Mouse (Mus musculus) spleen, postnatal 10 days (tissue): Measurements from ENCODE around the gene Atrnl1.

Experiments used
- DNase-seq, 2 experiments: peaks; one replicate each; pipeline ENCODE4 v3.0.0; 2021 to 2022; ENCODE audit warnings: low spot score in 2 of 2

Gene Atrnl1

DNA sequence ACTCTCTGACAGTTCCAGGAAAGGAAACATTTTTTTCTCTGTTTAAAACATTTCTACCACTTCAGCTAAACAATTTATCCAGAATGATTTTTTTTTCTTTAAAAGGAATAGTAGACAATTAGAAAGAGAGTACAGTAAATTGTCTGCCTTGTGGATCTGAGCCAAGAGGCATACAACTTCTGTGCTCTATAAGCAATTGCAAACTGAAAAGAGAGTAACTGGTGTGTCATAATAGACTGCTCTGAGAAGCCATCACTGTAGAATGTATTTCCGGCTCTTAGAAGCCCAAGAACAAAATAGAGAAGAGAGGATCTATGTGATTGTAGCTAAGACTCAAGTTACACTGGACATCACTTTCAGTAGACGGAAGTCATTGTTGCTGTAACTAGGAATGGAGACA lies 458.1 kb downstream of the Atrnl1 start:
- DNase-seq = no peak

DNA sequence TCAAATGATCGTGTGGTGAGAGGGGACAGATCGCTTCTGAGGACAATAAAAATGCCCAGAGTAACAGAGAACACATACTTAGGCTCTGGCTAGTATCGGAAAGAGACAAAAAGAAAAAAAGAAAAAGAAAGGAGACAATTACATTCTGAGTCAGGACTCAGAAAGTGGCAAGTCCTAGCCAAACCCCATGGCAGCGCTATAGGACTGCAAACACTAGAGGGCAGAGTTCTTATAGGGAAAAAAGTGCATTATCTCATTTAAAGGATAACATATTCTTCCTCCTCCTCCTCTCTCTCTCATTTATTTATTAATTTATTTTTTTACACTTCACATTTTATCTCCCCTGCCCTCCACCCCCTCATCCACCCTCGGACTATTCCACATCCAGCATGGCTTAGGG lies 461.6 kb downstream of the Atrnl1 start:
- DNase-seq = no peak

DNA sequence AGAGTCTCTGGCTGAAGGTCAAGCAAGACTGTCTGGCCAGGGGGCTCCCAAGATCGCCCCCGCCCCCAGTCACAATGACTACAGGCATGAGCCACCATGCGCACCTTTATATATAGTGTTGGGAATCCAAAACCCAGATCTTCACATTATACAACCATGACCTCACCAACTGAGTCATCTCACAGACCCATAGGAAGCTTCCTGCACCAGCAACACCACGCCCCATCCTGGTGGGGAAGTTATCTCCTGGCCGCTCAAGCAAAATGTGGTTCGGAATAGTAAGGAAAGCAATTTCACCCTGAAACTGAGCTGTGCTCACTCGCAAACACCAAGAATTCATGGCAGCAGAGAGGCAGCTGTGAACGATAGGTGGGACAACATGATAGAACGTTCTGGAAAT lies 462.0 kb downstream of the Atrnl1 start:
- no peak for DNase-seq

DNA sequence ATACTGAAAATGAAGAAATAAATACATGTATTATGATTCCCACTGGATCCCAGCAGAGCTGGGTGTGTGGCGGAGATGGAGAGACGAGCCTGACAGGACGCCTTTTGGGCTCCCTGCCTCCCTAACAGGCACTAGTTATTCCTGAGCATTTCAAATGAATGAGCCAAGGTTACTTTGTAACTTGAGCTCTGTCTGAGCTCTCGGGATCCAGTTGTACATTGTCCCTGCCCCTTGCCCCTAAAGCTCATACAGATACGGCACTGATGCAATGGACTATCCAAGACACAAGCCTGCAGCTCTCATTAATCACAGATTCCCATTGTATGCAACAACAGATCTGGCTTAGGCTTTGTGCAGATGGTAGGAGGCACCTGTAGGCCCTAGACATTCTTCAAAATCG lies 464.4 kb downstream of the Atrnl1 start:
- no peak for DNase-seq

DNA sequence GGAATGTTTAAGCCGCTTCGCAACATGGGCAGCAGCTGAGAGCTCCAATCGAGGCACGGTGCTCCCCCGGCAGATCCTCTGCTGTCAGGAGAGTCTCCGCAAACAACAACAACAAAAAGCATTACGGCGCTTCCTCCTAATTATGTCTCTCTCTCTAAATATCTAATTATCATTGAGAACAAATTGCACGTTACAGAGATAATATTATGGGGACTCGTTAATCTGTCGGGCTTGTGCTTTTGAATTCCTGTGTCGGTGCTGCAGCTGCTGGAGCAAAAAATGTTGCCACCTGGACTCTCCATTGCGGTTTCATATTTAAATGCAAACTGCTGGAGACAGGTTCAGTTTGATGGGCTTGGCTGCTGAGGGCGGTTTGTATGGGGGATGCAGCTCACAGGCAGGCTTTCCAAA lies 466.1 kb downstream of the Atrnl1 start:
- no peak for DNase-seq

DNA sequence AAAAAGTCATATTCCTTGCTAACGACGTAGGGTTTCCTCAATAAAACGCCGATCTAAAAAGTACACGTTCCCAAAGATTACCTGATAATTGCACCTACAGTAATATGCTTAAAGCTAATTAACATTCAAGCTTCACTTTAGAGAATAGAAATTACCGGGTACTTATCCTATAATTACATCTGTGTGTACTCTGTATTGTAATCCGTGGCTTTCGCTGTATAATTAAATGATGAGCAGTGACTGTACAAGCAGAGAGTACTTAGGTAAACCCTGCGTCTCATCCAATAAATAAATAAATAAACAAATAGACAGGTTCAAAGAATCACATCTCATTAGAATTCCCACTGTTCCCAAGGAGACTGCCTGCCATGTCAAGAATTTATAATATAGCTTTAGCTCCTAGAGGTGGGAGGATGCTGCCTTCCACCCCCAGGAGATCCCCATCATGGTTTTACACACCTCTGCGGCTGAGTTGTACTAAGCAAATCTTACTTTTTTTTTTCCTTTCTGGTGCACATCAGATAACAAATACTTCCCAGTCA lies 466.8 kb downstream of the Atrnl1 start:
- DNase-seq = no peak

DNA sequence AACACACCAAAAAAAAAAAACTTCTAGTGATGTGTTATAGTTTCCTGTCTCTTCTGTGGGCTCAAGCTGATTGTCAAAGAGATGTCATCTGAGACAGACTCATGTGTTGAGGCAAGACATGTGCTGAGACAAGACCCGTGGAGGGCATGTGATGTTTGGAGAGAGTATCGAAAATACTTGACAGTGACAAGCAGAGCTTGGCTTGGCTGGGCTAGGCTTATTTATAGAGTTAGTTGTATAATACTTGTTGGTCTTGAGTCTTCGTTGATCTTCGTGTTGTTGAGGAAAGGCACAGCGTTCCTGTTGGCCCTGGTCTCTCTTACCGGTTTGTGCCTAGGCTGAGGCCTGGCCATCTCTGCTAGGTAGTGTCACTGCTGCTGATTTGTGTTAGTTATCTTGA lies 469.3 kb downstream of the Atrnl1 start:
- no peak for DNase-seq

DNA sequence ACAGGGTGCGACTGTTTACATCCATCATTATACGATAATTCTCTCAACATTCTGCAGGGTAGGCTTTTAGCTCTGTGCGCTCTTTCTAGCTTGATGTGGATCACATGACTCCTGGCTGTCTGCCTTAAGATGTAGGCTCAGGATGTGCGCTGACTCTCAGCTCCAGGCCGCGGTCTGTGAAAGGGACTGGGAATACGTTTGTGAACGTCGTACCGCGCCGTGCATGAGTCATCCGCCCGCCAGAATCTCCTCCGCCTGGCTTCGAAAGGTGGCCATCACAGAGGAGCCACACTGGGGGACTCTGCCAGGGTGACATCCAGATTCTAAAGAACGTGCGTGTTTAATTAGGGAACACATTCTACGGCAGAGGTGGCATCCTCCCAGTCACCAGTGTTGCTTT lies 471.9 kb downstream of the Atrnl1 start:
- no peak for DNase-seq

DNA sequence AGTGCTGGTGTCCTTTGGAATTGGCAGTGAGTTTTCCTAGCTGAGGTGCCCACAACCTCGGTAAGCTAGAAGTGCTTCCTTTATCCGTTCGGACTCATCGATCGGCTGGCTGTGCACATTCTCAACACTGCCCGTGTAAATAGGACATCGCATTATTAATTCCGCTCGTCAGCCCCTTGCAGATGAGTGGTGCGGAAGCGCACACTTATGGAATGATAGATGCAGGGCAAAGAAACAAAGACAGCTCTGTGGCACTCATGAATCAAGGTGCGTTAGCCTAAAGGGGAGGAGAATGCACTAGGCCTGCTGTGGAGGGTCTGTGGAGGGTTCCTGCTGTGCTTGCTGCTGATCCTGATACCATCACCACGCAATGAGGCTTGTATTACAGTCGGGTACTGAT lies 474.0 kb downstream of the Atrnl1 start:
- DNase-seq = no peak

DNA sequence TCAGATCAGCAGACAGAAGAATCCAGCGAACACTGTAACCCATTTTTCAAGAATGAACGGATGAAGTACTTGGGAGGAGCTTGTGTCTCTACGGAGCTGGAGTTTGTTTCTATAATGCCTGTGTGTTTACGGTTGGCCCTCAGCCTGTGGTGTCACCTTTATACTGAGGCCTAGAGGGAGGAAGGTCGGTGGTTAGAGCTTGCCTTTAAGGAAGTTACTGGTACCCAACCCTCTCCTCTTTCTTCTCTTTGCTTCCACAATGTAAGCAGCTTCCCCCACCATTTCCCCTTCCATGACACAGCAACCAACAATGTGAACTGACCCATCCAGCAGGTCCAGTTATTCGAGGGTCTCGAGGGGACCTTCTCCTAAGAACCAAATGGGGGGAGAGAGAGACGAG lies 475.9 kb downstream of the Atrnl1 start:
- DNase-seq = no peak

DNA sequence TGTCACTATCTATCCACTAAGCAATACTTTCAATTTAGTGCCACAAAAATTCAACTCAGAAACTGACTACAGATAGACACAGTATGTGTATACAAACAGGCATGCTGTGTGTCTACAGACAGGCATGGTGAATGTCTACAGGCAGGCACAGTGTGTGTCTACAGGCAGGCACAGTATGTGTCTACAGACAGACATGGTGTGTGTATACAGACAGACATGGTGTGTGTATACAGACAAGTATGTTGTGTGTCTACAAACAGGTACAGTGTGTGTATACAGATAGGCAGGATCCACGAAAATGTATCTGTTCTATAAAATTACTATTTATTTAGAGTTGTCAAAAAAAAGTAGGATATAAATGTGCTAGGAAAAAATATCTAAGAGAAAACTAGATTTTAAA lies 477.1 kb downstream of the Atrnl1 start:
- no peak for DNase-seq

DNA sequence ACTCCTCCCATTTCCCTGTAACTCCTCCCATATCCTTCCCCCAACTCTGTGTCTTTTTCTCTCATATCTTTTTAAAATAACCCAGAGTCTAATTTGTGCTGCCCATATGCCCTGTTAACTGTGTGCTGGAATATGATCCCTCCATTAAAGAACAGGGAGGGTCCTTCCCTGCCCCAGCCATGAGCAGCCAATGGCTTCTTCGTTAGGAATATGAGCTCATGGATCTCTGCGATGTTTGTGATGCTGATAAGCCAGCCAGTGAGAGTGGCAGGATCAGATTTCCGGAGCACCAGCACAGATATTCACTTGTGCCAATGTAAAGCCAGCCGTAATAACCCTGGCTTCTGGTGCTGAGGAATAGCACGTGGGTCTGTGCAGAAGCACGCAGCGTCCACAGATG lies 477.6 kb downstream of the Atrnl1 start:
- DNase-seq = no peak

DNA sequence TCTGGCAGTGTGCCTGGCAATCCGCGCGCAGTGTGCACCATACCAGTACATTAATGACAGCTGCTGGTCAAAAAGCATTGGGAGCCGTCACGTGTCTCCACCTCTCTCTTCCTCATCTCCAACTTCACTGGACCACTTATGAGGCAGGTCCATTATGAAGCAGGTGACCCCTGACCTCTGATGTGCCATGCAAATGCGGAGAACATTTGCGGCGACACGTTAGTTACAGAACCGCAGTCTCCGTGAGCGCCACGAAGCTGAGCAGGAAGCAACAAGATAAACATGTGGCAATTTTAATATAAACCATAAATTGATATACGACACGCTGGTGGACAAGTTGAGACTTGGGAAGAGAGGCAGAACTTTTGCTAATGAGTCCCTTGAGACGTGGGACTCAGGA lies 481.1 kb downstream of the Atrnl1 start:
- no peak for DNase-seq

DNA sequence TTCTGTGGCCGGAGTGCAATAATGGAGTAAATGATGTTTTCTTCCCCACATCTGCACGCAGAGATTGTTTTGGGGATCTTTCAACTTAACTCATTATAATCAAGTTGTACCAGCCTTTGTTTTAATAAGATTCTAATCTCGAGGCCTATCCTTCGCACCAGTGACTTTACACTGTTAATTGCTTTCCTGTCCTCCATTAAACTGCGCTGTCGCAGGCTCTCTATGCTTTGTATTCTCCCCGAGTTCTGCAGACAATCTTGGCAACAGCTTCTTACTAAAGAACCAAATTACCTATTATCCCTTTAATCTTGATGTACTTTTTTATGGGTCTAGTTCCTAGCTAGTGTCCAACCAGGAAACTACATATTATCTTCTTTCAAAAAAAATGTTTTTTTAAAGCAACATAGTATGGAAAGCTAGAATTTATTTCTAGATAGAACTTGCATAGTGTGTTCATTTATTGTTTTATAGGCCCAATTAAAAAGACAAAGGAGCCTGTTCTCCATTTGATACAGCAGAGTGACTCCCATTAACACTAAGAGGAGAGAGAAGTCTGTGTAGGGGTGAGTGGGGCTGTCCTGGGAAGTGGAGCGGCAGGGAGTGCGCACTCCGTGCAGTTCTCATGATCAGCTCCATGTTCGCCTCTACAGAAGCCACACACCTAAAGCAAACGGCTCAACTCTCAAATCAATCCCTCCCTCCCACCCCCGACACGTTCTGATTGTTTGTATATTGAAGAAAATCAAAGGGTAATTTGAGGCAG lies 484.1 kb downstream of the Atrnl1 start:
- no peak for DNase-seq

DNA sequence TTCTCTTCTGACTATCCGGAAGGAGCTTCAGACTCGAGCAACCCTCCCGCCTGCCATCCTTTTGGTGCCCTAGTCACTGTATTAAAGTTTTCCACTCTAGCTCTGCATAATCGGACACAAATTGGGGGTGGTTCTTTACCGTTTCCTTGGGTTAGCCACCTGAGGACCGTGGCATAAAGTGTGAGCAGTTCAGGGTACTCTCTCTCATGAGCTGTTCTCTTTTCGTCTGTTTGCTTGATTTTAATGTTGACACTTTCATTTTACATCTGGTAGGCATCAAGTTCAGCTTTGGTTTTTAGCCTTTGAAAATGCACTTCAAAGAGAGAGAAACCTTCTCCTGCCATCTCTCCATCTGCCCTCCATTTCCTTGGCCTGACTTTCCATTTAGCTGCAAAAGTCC lies 484.9 kb downstream of the Atrnl1 start:
- DNase-seq = no peak

DNA sequence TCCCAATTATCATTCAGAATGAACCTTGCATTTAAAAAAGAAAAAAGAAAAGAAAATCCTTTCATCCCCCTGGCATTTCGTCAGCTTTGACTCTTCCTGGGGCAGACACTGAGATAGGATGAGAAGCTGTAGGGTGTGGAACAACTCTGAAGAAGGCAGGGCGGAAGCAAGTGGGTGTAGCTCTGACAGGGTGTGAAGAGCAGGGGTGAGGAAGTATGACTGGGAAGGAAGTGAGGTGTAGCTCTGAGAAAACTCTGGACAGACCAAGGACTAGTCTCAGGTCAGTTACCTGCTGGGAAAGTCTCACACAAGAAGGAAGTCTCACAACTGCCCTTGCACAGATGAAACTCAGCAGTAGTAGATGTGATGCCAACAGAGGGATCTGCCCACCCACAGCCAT lies 486.4 kb downstream of the Atrnl1 start:
- DNase-seq = no peak

DNA sequence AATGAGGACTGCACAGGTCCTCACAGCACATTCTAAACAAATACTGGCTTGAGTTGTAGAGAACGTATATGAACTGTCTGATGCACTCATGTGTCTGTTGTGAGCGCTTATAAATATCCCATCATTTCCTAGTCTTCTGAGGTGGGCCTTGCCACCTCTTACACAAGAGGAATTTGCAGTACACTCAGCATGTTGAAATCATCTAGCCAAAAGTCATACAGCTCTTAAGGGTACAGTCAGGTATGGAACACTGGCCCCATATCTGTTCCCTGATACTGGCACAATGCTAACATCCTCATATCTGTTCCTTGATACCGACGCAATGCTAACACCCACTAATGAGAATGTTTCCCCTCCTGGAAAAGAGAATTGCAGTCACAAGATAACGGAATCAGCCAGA lies 488.7 kb downstream of the Atrnl1 start:
- no peak for DNase-seq

DNA sequence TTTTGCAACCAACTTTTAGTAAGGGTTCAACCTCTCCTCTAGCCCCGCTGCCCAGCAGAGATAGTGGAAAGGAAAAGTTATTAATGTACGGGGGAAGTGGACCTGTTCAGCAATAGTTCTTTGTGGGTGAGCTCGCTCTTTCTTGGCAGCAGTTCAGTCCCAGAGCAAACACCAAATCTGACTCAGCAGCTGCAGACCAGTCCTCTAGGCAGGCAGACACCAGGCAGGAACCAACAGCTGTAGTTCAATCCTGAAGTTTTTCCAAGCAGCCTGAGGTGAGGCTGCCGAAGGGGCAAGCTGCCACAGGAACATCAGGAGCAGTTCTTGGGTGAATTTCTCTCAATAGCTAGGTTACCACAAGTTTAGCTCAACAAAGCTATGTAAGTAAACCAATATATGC lies 489.5 kb downstream of the Atrnl1 start:
- DNase-seq = no peak

DNA sequence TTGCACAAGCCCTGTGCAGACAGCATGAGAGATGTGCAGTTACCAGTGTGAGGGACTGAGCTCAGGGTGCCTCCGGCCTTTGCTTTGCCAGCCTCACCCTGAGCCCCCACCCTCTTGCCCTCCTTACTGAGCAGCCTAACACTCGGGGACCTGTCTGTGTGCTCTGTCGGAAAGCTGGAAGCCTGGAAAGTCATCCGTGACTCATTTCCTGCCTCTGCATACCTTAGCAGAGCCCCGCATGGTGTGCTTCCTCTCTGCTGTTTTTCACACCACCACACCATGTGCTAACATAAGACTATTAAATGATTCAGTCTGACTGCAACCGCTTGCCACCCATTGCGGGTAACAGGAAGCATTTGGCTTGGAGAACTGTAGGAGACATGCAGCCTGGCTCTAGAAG lies 493.7 kb downstream of the Atrnl1 start:
- no peak for DNase-seq

DNA sequence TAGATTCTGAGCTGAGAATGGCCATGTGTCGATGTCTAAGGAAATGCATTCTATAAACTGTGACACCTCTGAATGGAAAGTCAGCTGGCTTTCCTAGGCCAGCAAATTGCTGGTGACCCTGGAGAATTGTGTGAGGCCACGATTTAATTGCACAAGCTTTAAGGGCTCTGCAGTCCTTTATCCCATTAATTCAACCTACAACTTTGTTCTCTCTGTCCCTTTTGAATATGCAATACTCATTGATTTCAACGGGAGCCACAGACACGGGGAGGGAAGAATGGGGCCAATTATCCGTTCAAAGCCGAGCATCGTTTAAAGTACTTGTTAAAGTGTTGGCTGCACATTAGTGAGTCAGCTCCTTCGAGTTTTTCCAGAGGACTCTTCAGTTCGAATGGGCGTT lies 496.8 kb downstream of the Atrnl1 start:
- no peak for DNase-seq

DNA sequence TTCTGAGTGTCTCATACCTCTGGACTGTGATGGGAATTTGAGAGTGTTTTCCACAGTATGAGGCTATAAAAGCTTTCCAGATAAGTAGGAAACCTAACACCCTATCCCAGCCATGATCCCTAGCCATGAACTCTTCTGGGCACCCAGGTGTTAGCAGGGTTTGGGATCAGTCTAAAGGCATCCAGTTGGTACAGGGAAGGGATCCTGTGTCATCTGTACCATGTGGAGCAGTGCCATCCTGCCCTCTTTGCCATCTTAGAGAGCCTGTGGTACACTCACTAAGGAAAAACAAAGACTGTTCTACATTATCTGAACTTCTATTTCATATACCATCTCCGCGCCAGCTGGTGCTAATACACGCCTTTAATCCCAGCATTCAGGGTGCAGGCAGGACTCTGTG lies 499.7 kb downstream of the Atrnl1 start:
- no peak for DNase-seq

DNA sequence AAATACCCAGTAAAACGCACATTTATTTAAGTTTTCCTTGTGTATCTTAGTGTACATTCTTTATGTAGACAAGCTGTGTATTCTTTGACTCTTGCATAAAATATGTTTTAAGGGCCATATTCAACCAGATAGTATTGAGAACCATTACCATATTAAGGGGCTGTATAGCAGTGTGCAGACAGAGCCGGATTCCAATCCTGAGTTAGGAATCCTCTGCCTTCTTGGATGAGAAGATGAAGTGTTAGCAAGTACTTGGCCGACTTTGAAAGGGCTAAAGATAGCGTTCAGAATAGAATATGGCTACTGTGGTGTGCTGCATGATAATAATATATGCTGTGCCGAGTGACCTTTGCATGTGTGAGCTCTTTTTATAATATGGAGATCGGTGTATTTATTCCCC lies 500.5 kb downstream of the Atrnl1 start:
- DNase-seq = no peak

DNA sequence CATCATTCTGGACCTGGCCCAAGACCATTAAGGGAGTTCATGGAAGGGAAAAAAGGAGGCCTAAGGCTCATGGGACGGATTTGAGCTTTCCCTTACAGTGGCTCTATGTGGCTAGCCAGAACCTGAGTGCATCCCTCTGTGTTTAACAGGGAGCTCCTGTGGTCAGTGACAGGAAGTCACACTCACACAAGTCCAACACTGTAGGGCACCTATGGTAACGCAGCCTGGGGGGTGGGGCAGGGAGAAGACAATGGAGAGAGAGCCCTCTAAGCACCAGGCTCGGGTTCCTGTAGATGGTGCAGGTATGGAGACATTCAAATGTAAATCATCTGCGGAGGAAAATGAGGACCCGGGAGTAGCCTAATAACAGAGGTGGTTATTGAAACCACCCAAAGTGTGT lies 501.3 kb downstream of the Atrnl1 start:
- no peak for DNase-seq

DNA sequence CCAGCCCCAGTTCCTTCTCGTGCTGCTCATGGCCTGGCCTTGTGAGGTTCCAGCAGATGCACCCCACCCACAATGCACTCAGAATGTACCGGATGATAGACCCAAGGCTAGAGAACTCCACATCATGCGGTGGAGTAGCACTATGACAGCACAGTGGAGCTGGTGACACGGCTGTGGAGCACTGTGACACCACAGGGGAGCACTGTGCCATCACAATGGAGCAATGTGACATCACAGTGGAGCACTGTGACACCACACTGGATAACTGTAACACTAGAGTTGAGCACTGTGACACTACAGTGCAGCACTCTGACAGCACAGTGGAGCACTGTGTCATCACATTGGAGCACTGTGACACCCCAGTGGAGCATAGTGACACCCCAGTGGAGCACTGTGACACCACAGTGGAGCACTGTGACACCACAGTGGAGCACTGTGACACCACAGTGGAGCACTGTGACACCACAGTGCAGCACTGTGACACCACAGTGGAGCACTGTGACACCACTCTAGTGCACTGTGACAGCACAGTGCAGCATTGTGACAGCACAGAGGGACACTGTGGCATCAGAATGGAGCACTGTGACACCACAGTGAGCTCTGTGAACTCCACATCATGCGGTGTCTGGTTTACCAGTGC lies 502.4 kb downstream of the Atrnl1 start:
- no peak for DNase-seq
